Mouse (Mus musculus) embryo, embryonic 10.5 days (tissue): ENCODE data around the gene Tfam.

Experiments
- DNase-seq: peaks from one replicate; pipeline ENCODE4 v3.0.0-alpha.2; 2015; ENCODE audit warnings: low spot score

Tfam gene

DNA sequence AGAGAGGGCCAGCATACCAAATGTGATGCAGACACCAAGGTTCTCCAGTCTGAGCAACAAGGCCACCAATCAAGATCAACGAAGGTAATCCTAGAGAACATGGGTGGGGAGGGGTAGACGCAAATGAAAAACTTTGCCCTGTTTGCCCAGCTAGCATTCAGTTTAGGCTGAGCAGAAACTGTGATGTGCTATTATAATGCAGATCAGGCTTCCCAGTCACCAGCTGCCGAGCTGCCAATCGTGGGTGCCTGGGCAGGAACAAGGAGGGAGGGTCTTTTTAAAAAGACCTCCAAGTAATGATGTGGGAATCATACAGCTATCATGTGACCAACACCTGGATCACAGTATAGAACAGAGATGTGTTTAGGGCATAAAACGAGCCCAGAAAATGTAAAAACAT is 15.0 kb downstream of the Tfam start:
- DNase-seq: no peak

DNA sequence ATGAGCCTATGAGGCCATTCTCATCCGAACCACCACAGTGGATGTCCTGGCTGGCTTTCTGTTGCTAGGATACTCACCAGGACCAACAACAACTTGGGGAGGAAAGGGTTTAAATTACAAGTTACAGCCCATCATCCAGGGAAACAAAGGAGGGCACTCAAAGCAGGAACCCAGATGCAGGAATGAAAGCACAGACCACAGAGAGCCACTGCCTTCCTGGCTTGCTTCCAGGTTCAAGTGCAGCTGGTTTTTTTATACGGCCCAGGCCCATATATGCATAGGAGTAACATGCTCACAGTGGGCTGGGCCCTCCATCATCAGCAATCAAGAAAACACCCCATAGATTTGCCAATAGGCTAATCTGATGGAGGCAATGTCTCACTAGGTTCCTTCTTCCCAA is 15.4 kb downstream of the Tfam start:
- DNase-seq: no peak

DNA sequence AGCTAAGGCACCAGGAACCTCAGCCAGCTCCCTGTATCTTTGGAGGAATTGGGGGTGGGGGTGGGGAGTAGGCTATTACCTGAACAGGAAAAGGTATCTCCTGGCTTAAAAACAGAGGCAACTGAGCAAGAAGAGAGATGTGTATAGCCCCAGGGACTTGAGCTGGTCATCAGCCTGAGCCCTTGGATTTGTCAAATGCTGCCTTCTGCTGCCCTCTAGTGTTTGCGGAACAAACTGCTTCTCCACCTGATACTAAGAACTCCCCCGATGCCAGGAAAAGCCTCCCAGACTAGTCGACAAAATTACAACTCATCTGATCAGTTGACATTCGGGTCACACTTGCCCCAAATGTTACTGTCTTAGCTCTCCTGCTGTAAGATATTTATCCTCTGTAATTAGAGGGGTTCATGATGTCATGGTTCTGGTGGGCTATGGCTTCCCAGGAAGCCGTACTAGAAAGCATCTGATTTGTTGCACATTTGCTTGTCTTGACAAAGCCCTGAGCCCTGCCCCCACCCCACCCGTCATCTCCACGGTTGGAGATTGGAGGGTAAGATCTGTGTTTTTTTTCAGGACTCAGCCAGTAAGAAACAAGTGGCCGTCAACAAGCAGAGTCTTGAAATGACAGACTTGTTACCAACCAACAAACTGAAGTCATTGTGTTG is 19.7 kb downstream of the Tfam start:
- DNase-seq: peak; percentile 89

DNA sequence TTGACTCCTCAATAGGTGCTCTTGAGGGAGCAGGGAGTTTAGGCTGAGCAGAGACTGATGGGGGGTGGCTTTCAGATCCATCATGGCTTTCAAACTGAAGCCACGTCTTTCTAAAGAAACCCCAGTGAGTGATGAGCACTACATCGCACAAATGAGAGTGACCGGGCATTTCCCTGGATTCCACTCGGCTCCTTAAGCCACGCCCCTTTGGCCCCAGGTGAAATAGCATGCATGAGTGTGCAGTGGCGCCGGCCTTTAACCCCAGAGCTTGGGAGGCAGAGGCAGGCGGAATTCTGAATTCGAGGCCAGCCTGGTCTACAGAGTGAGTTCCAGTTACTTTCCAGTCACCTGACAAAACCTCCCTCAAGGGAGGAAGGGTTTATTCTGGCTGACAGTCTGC is 22.1 kb downstream of the Tfam start:
- DNase-seq: no peak

DNA sequence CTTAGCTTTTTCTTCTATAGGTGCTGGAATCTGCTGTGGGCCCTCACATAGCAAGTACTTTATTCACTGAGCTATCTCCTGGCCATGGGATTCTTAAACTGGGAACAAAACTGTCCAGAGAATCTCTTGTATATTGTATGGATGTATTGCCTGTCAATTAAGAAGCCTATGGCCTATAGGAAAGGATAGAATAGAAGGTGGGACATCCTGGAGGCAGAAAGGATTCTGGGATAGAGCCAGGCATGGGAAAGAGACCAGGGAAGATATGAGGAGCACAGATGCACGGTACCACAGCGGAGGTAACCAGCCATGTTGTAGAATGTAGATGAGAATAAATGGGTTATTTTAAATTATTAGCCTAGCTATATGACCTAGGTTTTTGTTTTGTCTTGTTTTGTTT is 36.6 kb downstream of the Tfam start:
- DNase-seq: no peak

DNA sequence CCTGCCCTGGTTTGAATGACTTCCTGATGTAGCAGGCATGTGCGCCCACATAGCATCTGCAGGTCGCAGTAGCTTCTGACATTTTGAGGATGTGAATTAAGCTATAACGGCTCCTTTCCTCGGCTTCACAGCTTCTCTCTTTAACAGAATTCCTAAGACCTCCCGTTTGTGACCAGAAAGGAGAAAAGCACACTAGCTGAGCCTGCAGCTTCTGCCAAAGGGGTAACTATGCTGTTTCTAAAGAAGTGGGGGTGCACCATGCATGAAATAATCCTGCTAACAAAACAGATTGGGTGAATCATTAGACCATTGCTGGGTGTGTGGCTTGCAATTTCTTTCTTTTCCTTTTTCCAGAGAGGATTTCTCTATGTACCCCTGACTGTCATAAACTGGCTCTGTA is 37.1 kb downstream of the Tfam start:
- no peak for DNase-seq

DNA sequence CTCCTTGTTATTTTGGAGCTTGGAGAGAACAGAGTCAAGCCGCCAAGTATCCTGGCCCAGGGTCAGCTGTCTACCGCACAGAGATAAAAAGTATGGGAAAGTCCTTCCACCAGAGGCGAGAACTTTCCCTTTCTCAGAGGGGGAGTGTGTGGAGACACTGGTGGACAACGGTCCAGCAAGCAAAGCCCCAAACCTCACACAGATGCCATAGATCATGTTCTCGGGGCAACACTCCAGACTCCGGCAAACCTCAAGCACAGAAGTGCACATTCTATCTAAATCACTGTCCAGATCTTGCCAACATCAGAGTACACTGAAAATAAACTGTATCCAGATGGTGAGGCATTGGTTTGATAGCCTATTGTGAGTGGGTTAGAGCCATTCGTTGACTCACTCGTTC is 39.4 kb downstream of the Tfam start:
- no peak for DNase-seq

DNA sequence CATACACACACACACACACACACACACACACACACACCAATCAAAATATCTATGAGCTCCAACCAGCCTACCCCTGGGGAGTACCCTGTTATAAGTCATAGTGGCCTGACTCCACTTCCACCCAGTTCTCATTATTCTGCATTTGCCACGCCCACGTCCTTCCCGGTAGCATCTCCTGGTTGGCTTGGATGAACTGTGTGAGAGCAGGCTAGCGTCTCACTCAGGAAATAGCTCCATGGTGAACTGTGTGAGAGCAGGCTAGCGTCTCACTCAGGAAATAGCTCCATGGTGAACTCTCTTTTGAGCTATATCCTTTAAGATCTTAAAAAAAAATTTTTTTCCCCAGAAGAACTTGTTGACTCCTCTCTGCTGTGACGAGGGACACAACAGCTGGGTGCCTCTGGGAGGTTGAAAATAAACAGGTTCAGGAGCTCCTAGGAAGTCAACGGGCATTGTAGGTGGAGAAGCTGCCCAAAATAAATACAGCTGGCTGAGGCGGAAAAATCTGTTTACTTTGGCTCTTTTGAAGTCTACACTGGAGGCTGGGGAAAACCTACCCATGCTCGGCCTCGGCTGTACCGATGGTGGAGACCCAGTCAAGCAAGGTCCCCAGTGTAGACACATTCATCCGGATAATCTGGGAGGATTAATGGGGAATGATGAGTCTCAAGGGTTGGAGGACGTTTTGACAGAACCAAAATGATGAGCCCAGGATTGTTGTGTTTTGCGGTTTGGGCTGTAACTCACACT is 40.9 kb downstream of the Tfam start:
- no peak for DNase-seq

DNA sequence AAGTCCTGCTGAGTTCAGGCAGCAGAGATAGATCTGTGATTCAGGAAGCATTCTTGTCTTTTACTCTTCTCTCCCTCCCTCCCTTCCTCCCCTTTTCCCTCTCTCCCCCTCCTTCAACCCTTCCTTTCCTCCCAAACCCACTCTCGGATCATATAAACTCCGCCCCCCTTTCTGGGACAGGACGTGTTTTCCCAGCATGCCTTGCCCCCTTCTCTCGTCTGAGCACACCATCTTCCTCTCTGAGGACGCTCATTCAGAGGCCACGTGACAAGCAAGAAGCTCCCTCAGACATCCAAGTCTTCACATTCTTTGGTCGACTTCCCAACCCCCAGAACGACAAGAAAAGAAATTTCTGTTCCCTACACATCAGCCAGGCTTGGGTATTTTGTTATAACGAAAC is 42.6 kb downstream of the Tfam start:
- DNase-seq: peak; percentile 22

DNA sequence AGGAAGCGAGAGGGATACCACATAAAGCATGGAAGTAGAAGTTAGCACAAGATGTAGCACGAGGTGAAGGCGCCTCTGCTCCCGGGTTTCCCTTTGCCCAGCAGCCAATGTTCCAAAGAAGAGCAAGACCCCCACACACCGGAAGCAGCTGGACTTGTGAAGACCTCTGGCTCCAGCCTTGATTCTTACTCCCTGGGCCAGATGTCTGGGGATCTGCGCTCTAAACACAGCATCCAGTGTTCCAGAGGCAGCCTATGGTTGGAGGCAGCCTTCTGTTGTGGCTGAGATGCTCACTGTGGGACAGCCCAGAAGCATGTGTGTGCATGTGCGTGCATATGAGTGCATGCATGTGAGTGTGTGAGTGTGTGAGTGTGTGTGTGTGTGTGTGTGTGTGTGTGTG is 43.4 kb downstream of the Tfam start:
- no peak for DNase-seq

DNA sequence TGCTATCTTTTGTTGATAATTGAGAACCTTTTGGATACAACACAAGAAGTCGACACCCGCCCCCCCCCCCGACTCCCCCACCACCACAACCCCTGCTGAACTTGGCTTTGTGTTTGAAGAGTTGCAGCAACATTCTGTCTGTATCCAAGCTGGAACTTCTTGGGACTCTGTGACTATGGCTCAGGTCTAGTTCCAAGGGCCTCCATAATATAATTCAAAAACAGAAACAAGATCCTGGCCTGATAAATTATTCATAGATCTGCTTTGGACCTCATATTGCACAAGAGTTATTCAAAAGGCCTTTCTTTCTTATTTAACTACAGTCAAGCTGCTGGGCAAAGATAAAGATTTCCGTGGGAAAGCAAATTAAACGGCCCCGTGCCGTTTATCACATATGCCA is 44.8 kb downstream of the Tfam start:
- no peak for DNase-seq

DNA sequence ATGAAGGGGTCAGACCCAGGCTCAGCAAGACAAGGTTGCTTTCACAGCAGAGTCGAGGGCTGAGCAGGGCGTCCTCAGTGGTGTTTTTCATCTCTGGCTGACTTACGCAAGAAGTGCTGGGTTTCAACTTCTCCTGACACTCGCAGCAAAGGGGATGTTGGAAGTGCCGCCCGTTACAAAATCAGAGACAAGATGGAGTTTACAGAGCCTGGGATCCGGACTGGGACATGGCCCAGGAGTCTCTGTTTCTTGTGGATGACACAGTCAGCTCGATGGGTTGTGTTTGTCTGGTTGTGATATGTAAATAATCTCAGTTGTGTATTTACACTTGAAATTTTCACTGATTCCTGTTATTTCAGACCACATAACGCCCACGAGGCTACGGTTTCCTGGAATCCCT is 45.2 kb downstream of the Tfam start:
- DNase-seq: no peak

DNA sequence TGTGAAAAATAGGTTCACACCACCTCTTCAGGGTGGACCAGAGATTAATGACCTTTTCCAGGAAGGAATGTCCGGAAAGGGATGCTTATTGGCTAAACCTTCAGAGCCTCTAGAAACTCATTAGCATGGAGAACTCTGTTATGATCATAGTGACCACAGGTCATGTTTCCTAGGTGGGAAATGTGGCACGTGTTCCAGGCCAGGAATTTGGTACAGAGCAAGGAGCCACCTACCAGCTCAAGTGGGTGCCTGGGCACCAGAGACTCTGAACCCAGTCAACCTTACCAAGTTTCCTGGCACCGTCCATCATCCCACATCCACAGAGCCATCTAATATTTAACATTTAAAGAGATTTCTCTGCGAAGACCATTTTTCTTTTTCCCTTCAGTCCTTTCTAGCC is 49.4 kb downstream of the Tfam start:
- DNase-seq: no peak

DNA sequence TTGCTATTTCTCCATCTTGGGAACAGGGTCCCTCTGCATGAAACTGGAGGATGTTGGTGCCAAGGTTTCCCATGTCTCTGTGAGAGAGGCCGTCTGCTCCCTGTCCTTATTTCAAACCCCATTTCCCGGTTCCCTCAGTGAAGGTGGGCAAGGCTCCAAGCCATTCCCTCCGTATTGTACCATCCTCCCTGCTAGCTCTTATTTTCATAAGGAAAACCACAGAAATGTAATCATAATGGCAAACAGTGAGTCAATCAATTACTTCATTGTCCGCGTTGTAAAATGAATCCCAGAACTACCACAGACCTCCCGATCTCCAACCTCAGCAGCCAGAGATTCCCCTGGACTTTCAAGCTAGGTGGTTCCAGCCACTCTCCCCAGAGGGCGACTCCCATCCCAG is 53.0 kb downstream of the Tfam start:
- no peak for DNase-seq

DNA sequence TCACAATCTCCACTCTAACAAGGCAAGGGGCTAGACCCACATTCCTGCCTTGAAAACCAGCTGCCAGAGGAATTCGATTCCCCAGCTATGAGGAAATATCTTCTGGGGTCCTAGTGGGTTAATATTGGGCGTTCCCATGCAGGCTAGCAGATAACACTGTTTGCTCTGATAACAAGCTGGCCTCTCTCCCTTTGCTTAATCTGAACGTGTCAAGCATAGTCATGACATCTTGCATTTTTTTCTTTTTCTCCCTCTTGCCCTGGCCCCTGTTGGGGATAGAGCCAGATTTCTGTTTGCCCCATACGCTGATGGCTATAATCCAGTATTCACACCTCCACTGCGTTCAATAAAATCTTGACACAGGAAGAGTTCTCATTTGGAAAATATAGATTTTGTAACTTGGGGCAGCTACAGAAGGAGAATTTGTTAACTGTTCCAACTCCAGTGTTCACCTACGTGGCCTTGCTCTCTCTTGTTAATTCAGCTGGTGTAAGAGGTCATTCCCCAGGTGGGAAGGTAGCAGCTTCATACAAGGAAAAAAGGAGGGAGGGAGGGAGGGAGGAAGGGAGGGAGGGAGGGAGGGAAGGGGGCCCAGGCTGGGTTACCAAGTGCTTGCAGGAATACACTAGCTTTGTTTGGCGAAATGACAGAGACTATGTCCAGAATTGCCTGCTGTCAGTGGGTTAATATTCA is 54.6 kb downstream of the Tfam start:
- no peak for DNase-seq

DNA sequence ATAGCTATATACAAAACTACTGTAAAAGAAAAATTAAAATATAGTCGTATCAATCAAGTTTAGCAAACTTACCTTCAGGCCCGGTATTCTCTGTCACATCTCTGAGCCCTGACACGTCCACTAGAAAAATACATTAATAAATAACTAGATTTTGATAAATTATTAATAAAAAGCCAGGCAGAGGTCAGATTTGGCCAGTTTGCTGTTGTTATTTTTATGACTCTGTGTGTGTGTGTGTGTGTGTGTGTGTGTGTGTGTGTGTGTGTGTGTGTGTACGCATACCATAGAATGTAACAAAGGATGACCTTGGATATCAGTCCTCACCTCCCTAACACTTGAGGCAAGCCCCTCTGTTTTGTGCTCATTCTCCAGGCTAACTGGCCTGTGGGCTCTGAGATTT is 56.1 kb downstream of the Tfam start:
- DNase-seq: no peak

DNA sequence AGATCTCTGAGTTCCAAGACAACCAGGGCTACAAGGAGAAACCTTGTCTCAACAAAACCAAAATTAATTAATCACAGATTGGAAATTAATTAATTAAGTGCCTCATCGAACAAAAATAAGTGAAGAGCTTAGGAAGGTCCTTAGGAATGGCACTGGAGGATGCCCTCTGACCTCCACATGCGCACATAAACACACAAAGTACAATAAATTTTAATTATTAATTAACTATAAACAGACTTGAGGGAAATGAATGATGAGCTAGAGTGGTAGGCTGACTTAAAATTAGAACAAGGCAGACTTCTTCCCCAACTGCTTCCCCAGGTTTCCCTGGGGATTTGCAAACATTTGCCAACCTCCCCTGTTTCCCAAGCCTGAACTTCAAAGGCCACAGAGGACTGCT is 57.0 kb downstream of the Tfam start:
- no peak for DNase-seq

DNA sequence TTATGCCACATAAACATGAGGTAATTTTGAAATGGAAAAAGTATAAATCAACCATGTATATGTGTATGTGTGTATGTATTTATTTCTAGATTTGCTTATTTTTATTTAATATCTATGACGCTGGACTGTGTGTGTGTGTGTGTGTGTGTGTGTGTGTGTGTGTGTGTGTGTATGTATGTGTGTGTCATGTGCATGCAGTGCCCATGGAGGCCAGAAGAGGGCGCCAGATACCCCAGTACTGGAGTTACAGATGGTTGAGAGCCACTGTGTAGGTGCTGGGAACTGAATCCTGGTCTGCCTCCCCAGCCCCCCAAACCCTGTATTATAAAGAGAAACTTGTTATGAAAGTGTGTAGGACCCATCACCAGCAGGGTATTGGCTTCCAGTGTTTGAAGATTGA is 58.0 kb downstream of the Tfam start:
- no peak for DNase-seq

DNA sequence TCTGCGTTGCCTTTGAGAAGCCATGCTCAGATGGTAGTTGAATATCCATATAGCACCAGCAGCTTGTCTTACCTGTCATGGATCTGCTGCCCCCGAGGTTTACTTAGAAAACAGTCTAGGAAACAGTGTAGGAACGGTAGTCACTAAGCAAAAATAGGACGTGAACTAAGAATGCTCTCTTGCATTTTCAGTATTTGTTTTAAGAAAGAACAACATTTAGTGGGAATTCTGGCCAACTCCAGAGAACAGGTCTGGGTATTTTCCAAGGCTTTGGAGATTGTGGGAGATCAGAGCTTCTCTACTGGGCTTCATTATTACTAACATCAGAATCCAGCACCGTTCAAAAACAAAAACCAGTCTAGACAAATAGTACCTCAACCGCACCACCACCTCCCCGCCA is 60.9 kb downstream of the Tfam start:
- DNase-seq: no peak

DNA sequence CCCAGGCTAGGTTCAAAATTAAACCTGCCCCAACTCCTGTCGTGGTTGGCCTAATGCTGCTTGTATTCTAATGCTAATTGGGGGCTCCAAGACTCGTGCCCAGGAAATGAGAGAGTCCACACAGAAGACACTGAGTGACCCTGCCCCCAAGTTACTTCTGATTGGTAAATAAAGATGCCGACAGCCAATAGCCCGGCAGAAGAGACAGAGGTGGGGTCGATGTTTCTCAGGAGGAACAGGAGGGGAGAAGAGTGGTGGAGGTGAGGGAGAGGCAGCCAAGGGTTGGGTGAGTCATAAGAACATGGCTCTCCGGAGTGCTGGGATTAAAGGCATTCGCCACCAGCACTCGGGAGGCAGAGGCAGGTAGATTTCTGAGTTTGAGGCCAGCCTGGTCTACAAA is 61.7 kb downstream of the Tfam start:
- DNase-seq: no peak
